In genomic region chr6:146387039-146387713, GRCm38 (mm10) we compare ENCODE assay signal across 11 mouse cellular contexts.
A peak's percentile ranks its signal among the peaks of the same experiment; 100 is the strongest.
DNase-seq lines count a peak whose midpoint lies in the region; ATAC-seq and TF ChIP-seq lines count a peak whose summit lies in the region.
"Had no signal": no experiment of that assay in that cellular context is flagged by ENCODE, and none has a peak within 500 bp of the region (broad histone marks: within the 10 kb centered on the region; RNA-seq: fewer than 3 reads in every experiment).

No protein-coding gene starts in this region.

- DNase-seq in intestine, embryonic 14.5 days (ENCODE audit: low spot score) = no peak
- DNase-seq in MN1 (ENCODE audit: low spot score) = peak; percentile 18
- DNase-seq in forebrain, embryonic 11.5 days (ENCODE audit: low spot score) = no peak
- no peak for DNase-seq in yolk sac, embryonic 10.5 days (ENCODE audit: low spot score)
- DNase-seq in adipocyte (ENCODE audit: low spot score) = no peak
- no peak for DNase-seq in adrenal gland, postnatal 10 days
- DNase-seq: cerebellum, adult 11-12 months; right cerebral cortex, postnatal 25 days had no signal

- no peaks in the 10 kb centered on the region for H3K27me3 ChIP-seq in intestine, embryonic 14.5 days (replicated peaks; ENCODE audit: control insufficient read depth, insufficient read depth, low read length)
- H3K27me3 ChIP-seq in intestine, postnatal 0 days (replicated peaks; ENCODE audit: control insufficient read depth, insufficient read depth, low read length) = no peaks in the 10 kb centered on the region
- H3K27me3 ChIP-seq in forebrain, embryonic 11.5 days (ENCODE audit: control insufficient read depth, insufficient read depth, low read length) = no peaks in the 10 kb centered on the region

- no peaks in the 10 kb centered on the region for H3K36me3 ChIP-seq in intestine, embryonic 14.5 days (ENCODE audit: control insufficient read depth, insufficient read depth, low read length)
- no peaks in the 10 kb centered on the region; the same call in 1 of the 2 replicates for H3K36me3 ChIP-seq in intestine, postnatal 0 days (ENCODE audit: control insufficient read depth, insufficient read depth)
- no peaks in the 10 kb centered on the region for H3K36me3 ChIP-seq in forebrain, embryonic 11.5 days (ENCODE audit: control insufficient read depth, insufficient read depth, low read length)

- no peaks in the 10 kb centered on the region for H3K9me3 ChIP-seq in intestine, embryonic 14.5 days (ENCODE audit: control insufficient read depth, low read length)
- H3K9me3 ChIP-seq in intestine, postnatal 0 days (ENCODE audit: control insufficient read depth) = no peaks in the 10 kb centered on the region
- no peaks in the 10 kb centered on the region for H3K9me3 ChIP-seq in forebrain, embryonic 11.5 days (ENCODE audit: control insufficient read depth, low read length)

- 0 out of 2 replicates have a peak overlapping the region, but pooled peaks have one; percentile 7 for H3K27ac ChIP-seq in intestine, embryonic 14.5 days (ENCODE audit: low read depth)
- H3K27ac ChIP-seq in intestine, postnatal 0 days (ENCODE audit: low read depth, low read length) = no peak overlapping the region
- no peak overlapping the region for H3K27ac ChIP-seq in forebrain, embryonic 11.5 days (ENCODE audit: low read depth, low read length)
- H3K27ac ChIP-seq: liver, embryonic 14.5 days had no signal

- H3K4me2 ChIP-seq in intestine, embryonic 14.5 days (ENCODE audit: low read length) = no peak overlapping the region
- no peak overlapping the region for H3K4me2 ChIP-seq in intestine, postnatal 0 days (replicated peaks; ENCODE audit: low read depth)
- no peak overlapping the region for H3K4me2 ChIP-seq in forebrain, embryonic 11.5 days (ENCODE audit: low read depth, low read length, severe bottlenecking)

- no peak overlapping the region for H3K9ac ChIP-seq in intestine, embryonic 14.5 days (ENCODE audit: low read length)
- no peak overlapping the region for H3K9ac ChIP-seq in intestine, postnatal 0 days (ENCODE audit: low read depth, low read length)
- H3K9ac ChIP-seq in forebrain, embryonic 11.5 days (ENCODE audit: low read length) = no peak overlapping the region
- H3K9ac ChIP-seq: liver, embryonic 14.5 days had no signal

- ATAC-seq in intestine, embryonic 14.5 days (replicated peaks; ENCODE audit: low FRiP score, low TSS enrichment, low read depth) = no peak
- no peak for ATAC-seq in intestine, postnatal 0 days
- ATAC-seq in forebrain, embryonic 11.5 days (replicated peaks; ENCODE audit: low FRiP score) = peak; percentile 70
- ATAC-seq in megakaryocyte, adult 5-6 weeks (ENCODE audit: poor library complexity, severe bottlenecking) = 0 out of 2 replicates have a peak, but pooled peaks have one; percentile 27

- no peak overlapping the region for H3K4me3 ChIP-seq in intestine, embryonic 14.5 days (ENCODE audit: low read depth, low read length)
- H3K4me3 ChIP-seq in intestine, postnatal 0 days (ENCODE audit: low read depth, low read length) = no peak overlapping the region
- H3K4me3 ChIP-seq in forebrain, embryonic 11.5 days (ENCODE audit: low read depth, low read length) = no peak overlapping the region

- TF ChIP-seq CTCF in intestine, postnatal 0 days (IDR thresholded peaks at IDR 0.05; ENCODE audit: low read depth) = no peak

- H3K4me1 ChIP-seq in intestine, embryonic 14.5 days (replicated peaks; ENCODE audit: control insufficient read depth, insufficient read depth, low read length) = peaks cover 3% of the 10 kb centered on the region; the same call in 1 of the 2 replicates
- H3K4me1 ChIP-seq in intestine, postnatal 0 days (replicated peaks; ENCODE audit: control insufficient read depth, insufficient read depth, low read length) = no peaks in the 10 kb centered on the region
- H3K4me1 ChIP-seq in forebrain, embryonic 11.5 days (replicated peaks; ENCODE audit: control insufficient read depth, insufficient read depth, low read length) = no peaks in the 10 kb centered on the region

- 39% methylated on average over 6 of the region's 6 CpGs for WGBS in intestine, embryonic 14.5 days
- WGBS in intestine, postnatal 0 days = 31% methylated on average over 6 of the region's 6 CpGs
- 39% methylated on average over 6 of the region's 6 CpGs for WGBS in forebrain, embryonic 11.5 days

Comparison
In these comparisons a context has a peak if more than half of its experiments do, and no peak if none do; other contexts are left out.
1. ATAC-seq: peak in forebrain, embryonic 11.5 days (single experiment) and megakaryocyte, adult 5-6 weeks (single experiment); none in intestine, embryonic 14.5 days (single experiment) and intestine, postnatal 0 days (single experiment).